Mouse (Mus musculus) intestine, embryonic 15.5 days (tissue): ENCODE results near the gene Sik3. TPM values are rescaled to one million over a fixed set of nuclear protein-coding genes. Genes with fewer than 3 reads are reported as not detected.

Experiments
- ATAC-seq: fragments of 200-750 bp; cut with Nextera tagmentation; 2 replicates; pipeline ENCODE4 v1.8.0; 2017; ENCODE audit warnings: moderate TSS enrichment, moderate library complexity
- H3K27ac ChIP-seq: fragments of 300-500 bp; sonication (generic); 2 replicates; pipeline ENCODE4 v1.5.1; 2015; ENCODE audit warnings: mild to moderate bottlenecking, inconsistent platforms
- H3K27me3 ChIP-seq: fragments of 300-500 bp; sonication (generic); replicated peaks from 2 replicates; pipeline ENCODE4 v1.6.1; 2015; ENCODE audit warnings: inconsistent platforms
- H3K36me3 ChIP-seq: fragments of 300-500 bp; sonication (generic); 2 replicates; pipeline ENCODE4 v1.6.1; 2015; ENCODE audit warnings: inconsistent platforms
- H3K4me1 ChIP-seq: fragments of 300-500 bp; sonication (generic); replicated peaks from 2 replicates; pipeline ENCODE4 v1.6.1; 2015; ENCODE audit warnings: inconsistent platforms
- H3K4me2 ChIP-seq: fragments of 300-500 bp; sonication (generic); replicated peaks from 2 replicates; pipeline ENCODE4 v1.6.1; 2015; ENCODE audit warnings: mild to moderate bottlenecking, inconsistent platforms
- H3K4me3 ChIP-seq: fragments of 300-500 bp; sonication (generic); replicated peaks from 2 replicates; pipeline ENCODE4 v1.5.1; 2015; ENCODE audit warnings: inconsistent platforms
- H3K9ac ChIP-seq: fragments of 300-500 bp; sonication (generic); 2 replicates; pipeline ENCODE4 v1.6.1; 2015; ENCODE audit warnings: inconsistent platforms
- H3K9me3 ChIP-seq: fragments of 300-500 bp; sonication (generic); 2 replicates; pipeline ENCODE4 v1.6.1; 2016; ENCODE audit warnings: inconsistent platforms
- WGBS: fragments of 180-500 bp; shearing (Covaris S2); methylation state at CpG from one replicate; pipeline ENCODE4 v1.1.7; 2015; 5-methylcytosine and 5-hydroxymethylcytosine counted together
- polyA plus RNA-seq: library from polyadenylated mRNA; unstranded; fragments of >200 nt; fragmentation: Nextera tagmentation; extraction: Ambion mirVana; gene quantifications from 2 replicates; pipeline ENCODE4 v1.2.1, GENCODE M21; 2015

Sik3 gene
- polyA plus RNA-seq, 1 experiment from 2014 or later = 13.2 TPM

GRCm38 (mm10) chr9:46004529-46004928, 8.1 kb upstream of the Sik3 start:
- H3K4me3 ChIP-seq = no peak overlapping the region
- ATAC-seq = no peak
- H3K27ac ChIP-seq = no peak overlapping the region
- H3K27me3 ChIP-seq = no peaks in the 10 kb centered on the region
- H3K4me2 ChIP-seq = no peak overlapping the region
- no peaks in the 10 kb centered on the region for H3K9me3 ChIP-seq
- no peak overlapping the region for H3K9ac ChIP-seq
- 63% methylated on average over 3 of the region's 3 CpGs for WGBS
- no peaks in the 10 kb centered on the region for H3K36me3 ChIP-seq
- H3K4me1 ChIP-seq = 0 out of 2 replicates have a peak, but pooled peaks cover 2% of the 10 kb centered on the region

DNA sequence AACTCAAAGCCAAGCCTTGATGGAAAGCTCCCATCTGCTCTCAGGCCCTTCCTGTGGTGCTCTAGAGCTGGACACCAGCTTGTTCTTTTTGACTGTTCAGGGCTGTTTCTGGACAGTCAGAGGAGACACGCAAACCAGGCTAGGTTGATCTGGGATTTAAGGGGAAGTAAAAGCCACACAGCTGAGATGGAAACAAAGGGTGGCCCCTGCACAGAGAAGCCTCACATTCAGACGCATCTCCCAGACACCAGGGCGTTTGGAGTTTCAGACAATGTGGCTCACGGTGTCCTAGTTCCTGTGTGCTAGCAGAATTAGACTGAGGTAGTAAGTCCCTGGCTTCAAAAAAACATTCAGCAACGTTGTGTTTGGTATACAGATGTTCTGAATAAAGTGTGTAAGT, 6.4 kb upstream of the Sik3 start:
- H3K9me3 ChIP-seq = no peaks in the 10 kb centered on the region
- no peak overlapping the region for H3K4me3 ChIP-seq
- H3K27ac ChIP-seq = no peak overlapping the region
- H3K4me1 ChIP-seq = 0 out of 2 replicates have a peak, but pooled peaks cover 3% of the 10 kb centered on the region
- no peaks in the 10 kb centered on the region for H3K27me3 ChIP-seq
- no peak overlapping the region for H3K4me2 ChIP-seq
- no peak for ATAC-seq
- 64% methylated on average over 5 of the region's 5 CpGs for WGBS
- H3K9ac ChIP-seq = no peak overlapping the region
- H3K36me3 ChIP-seq = no peaks in the 10 kb centered on the region

- H3K27ac ChIP-seq = no peak overlapping the region
- no peaks in the 10 kb centered on the region for H3K36me3 ChIP-seq
- H3K27me3 ChIP-seq = no peaks in the 10 kb centered on the region
- no peaks in the 10 kb centered on the region for H3K9me3 ChIP-seq
- H3K4me3 ChIP-seq = no peak overlapping the region
- WGBS = 73% methylated on average over 7 of the region's 7 CpGs
- peaks cover 8% of the 10 kb centered on the region for H3K4me1 ChIP-seq
- H3K4me2 ChIP-seq = no peak overlapping the region
- H3K9ac ChIP-seq = no peak overlapping the region
- ATAC-seq = no peak
Measured at GRCm38 (mm10) chr9:46008931-46009668, 3.5 kb upstream of the Sik3 start.

- peaks cover 12% of the 10 kb centered on the region for H3K4me1 ChIP-seq
- H3K27ac ChIP-seq = no peak overlapping the region
- H3K36me3 ChIP-seq = no peaks in the 10 kb centered on the region
- ATAC-seq = no peak
- no peak overlapping the region for H3K4me3 ChIP-seq
- H3K27me3 ChIP-seq = no peaks in the 10 kb centered on the region
- WGBS = 63% methylated on average over 1 of the region's 1 CpGs
- no peaks in the 10 kb centered on the region for H3K9me3 ChIP-seq
- H3K9ac ChIP-seq = no peak overlapping the region
- H3K4me2 ChIP-seq = no peak overlapping the region
Measured at GRCm38 (mm10) chr9:46009669-46009983, 3.0 kb upstream of the Sik3 start.

DNA sequence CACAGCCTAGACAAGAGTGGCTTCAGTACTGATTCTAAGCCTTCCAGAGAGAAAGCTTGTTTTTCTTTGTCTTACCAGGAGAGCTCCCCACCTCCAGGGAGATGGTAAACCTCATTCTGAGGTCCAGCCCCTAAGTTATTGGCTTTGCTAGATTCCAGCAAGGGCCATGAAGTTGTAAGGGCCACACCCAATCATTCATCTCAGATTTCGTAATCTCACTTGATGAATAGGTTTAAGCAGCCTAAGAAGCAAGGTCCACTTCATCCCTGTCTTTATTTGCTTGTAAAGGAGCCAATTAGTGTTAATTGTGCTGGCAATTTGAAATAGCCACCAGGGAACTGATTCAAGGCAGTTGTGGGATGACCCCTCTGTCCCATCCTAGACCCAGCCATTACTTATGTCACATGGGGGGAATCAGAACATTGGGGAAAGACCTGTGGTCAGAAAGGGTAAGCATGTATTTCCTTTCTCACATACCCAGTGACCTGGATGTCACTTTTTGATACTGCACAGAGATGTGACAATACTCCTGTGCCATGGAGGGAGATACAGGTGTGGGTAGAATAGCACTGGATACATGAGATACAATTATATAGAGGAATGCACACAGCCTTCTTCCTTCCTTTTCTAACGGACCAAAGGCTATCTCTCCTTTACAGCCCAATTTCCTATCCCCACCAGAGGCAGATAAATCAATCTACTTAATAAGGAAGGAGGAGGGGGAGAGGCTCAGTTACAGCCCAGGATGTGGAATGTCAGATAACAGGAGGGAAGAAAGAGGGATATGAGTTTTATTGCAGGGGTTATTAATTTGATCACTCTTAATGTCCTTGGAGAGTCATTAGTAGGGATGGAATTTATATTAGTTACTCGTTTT, 1.3 kb upstream of the Sik3 start:
- Histone ChIP-seq H3K4me2 (peak overlapping the region; percentile 70), H3K27ac (no peak overlapping the region), H3K4me3 (no peak overlapping the region), H3K27me3 (no peaks in the 10 kb centered on the region), H3K9ac (no peak overlapping the region), H3K4me1 (peaks cover 26% of the 10 kb centered on the region), H3K36me3 (no peaks in the 10 kb centered on the region), H3K9me3 (no peaks in the 10 kb centered on the region)
- 33% methylated on average over 3 of the region's 3 CpGs for WGBS
- 0 out of 2 replicates have a peak, but pooled peaks have one; percentile 11 for ATAC-seq

DNA sequence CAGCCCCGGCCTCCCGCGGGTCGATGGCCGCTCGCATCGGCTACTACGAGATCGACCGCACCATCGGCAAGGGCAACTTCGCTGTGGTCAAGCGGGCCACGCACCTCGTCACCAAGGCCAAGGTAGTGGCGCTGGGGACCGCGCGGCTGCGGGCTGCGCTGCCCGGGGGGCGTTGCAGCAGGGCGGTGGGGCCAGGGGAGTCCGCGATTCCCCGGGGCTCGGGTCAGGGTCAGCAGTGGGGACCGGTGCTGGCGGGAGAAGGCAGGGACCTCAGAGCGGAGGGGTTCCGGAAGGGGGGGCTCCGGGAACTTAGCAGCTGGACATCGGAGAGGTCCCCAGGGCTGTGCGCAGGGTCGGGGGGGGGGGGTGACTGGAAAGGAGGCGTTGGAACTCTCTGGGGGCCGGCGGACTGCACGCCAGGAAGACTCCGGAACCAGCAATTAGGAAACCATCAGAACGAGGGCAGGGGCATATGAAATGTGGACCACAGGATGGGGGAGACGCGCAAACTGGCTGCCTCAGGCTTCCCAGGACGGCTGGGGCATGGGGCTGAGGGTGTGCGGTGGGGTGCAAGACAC, 478 bp downstream of the Sik3 start:
- peak; percentile 56 for ATAC-seq
- Histone ChIP-seq H3K27me3 (no peaks in the 10 kb centered on the region), H3K36me3 (no peaks in the 10 kb centered on the region), H3K4me1 (peaks cover 32% of the 10 kb centered on the region), H3K9me3 (no peaks in the 10 kb centered on the region), H3K27ac (peak overlapping the region; percentile 94), H3K9ac (peak overlapping the region; percentile 98), H3K4me2 (peak overlapping the region; percentile 70), H3K4me3 (peak overlapping the region; percentile 95)
- 0% methylated on average over 46 of the region's 46 CpGs for WGBS

DNA sequence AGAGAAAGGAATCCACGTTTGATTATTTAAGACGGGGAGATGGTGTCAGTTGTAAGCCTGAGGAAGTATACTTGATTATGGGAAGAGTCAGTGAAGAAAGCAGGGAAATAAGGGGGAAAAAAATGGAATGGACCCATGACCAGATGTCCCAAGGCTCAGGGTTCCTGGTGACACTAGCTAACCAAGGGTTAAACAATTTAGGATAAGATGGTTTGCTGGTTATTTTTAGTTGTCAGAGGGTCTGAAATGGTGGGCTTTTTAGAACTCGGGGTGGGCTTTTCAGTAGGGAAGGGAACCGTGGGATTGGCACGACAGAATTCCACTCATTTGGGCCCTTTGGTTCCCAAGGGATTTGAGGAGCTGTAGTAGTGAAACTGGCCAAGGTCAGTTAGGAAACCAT, 996 bp downstream of the Sik3 start:
- peak overlapping the region; percentile 94 for H3K27ac ChIP-seq
- H3K9ac ChIP-seq = peak overlapping the region; percentile 98
- WGBS = 1% methylated on average over 5 of the region's 5 CpGs
- no peak for ATAC-seq
- H3K4me3 ChIP-seq = peak overlapping the region; percentile 95
- H3K4me2 ChIP-seq = peak overlapping the region; percentile 70
- peaks cover 36% of the 10 kb centered on the region for H3K4me1 ChIP-seq
- H3K27me3 ChIP-seq = no peaks in the 10 kb centered on the region
- H3K9me3 ChIP-seq = no peaks in the 10 kb centered on the region
- no peaks in the 10 kb centered on the region for H3K36me3 ChIP-seq

- no peaks in the 10 kb centered on the region for H3K9me3 ChIP-seq
- WGBS = 5% methylated on average over 10 of the region's 10 CpGs
- peak overlapping the region; percentile 51 for H3K27ac ChIP-seq
- no peaks in the 10 kb centered on the region for H3K27me3 ChIP-seq
- peak overlapping the region; percentile 22 for H3K9ac ChIP-seq
- no peak for ATAC-seq
- peak overlapping the region; percentile 95 for H3K4me3 ChIP-seq
- peaks cover 42% of the 10 kb centered on the region for H3K4me1 ChIP-seq
- no peaks in the 10 kb centered on the region for H3K36me3 ChIP-seq
- H3K4me2 ChIP-seq = peak overlapping the region; percentile 70
Measured at GRCm38 (mm10) chr9:46014251-46014681, 1.6 kb downstream of the Sik3 start.

DNA sequence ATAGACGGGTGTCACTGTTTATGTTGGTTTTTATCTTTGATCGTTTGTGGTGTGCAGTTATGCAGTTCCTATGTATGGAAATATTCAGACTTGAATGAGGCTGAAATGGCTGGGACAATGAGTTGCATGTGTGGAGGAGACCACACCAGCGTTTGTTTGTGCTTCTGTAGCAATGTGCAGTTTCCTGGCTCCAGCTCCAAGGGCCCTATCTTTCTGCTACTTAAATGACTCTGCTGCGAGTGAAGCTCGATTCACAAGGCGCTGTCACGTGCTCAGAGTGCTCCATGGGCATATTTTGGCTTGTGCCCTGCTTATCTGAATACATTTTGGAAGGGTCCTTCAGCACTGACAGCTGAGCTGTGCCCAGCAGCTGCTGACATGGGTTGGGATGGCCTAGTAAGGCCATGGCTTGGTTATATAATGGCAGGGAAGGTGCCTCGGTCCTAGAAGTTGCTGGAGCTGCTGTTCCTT, 2.5 kb downstream of the Sik3 start:
- Histone ChIP-seq H3K27ac (peak overlapping the region; percentile 52), H3K4me3 (no peak overlapping the region), H3K9me3 (no peaks in the 10 kb centered on the region), H3K4me2 (peak overlapping the region; percentile 70), H3K36me3 (no peaks in the 10 kb centered on the region), H3K4me1 (peaks cover 49% of the 10 kb centered on the region), H3K27me3 (no peaks in the 10 kb centered on the region), H3K9ac (0 out of 2 replicates have a peak overlapping the region, but pooled peaks have one; percentile 3)
- no peak for ATAC-seq
- 15% methylated on average over 8 of the region's 8 CpGs for WGBS

- no peaks in the 10 kb centered on the region for H3K36me3 ChIP-seq
- H3K4me2 ChIP-seq = peak overlapping the region; percentile 70
- H3K27me3 ChIP-seq = no peaks in the 10 kb centered on the region
- WGBS = 20% methylated on average over 9 of the region's 9 CpGs
- no peaks in the 10 kb centered on the region for H3K9me3 ChIP-seq
- no peak for ATAC-seq
- no peak overlapping the region for H3K4me3 ChIP-seq
- peaks cover 49% of the 10 kb centered on the region for H3K4me1 ChIP-seq
- H3K27ac ChIP-seq = peak overlapping the region; percentile 52
- H3K9ac ChIP-seq = no peak overlapping the region
Measured at GRCm38 (mm10) chr9:46015831-46016230, 3.2 kb downstream of the Sik3 start.

- no peak overlapping the region for H3K4me2 ChIP-seq
- no peaks in the 10 kb centered on the region for H3K9me3 ChIP-seq
- WGBS = 64% methylated on average over 4 of the region's 4 CpGs
- no peak for ATAC-seq
- no peaks in the 10 kb centered on the region for H3K27me3 ChIP-seq
- H3K4me3 ChIP-seq = no peak overlapping the region
- H3K36me3 ChIP-seq = no peaks in the 10 kb centered on the region; the same call in 1 of the 2 replicates
- peaks cover 49% of the 10 kb centered on the region for H3K4me1 ChIP-seq
- H3K27ac ChIP-seq = no peak overlapping the region
- H3K9ac ChIP-seq = no peak overlapping the region
Measured at GRCm38 (mm10) chr9:46016417-46016816, 3.8 kb downstream of the Sik3 start.

- no peak overlapping the region for H3K27ac ChIP-seq
- H3K9me3 ChIP-seq = no peaks in the 10 kb centered on the region
- H3K27me3 ChIP-seq = no peaks in the 10 kb centered on the region
- H3K4me2 ChIP-seq = no peak overlapping the region
- H3K9ac ChIP-seq = no peak overlapping the region
- no peak for ATAC-seq
- H3K4me1 ChIP-seq = peaks cover 45% of the 10 kb centered on the region
- WGBS = 72% methylated on average over 6 of the region's 6 CpGs
- no peaks in the 10 kb centered on the region; the same call in 1 of the 2 replicates for H3K36me3 ChIP-seq
- no peak overlapping the region for H3K4me3 ChIP-seq
Measured at GRCm38 (mm10) chr9:46018316-46018715, 5.7 kb downstream of the Sik3 start.
